Mouse (Mus musculus): ENCODE data around the gene Strn3. TPM values are rescaled to one million over a fixed set of nuclear protein-coding genes. Genes with fewer than 3 reads are reported as not detected.
"Not testable (repeated sequence)": the region's sequence is repeated elsewhere in the genome, so short reads cannot be mapped to it uniquely, and the experiment has no call there.

Gene Strn3
- total RNA-seq, 2 experiments from 2014 or later = 79.3 to 81.5 TPM

GRCm38 (mm10) chr12:51636260-51636659 lies 55.4 kb downstream of the Strn3 start:
- intact Hi-C loops (cut with DNase I) = no loop called here
- no peak for DNase-seq (ENCODE audit: extremely low spot score in 1 of 2, low spot score in 2 of 2)

- intact Hi-C loops (cut with DNase I) = no loop called here
- no peak for DNase-seq (ENCODE audit: extremely low spot score in 1 of 2, low spot score in 2 of 2)
Observed at GRCm38 (mm10) chr12:51633481-51633880, 58.2 kb downstream of the Strn3 start.

- no peak for DNase-seq (ENCODE audit: extremely low spot score in 1 of 2, low spot score in 2 of 2)
- intact Hi-C loops (cut with DNase I) = loop anchor here (5.0 kb wide), 1 partner anchor 221 kb away; no protein-coding TSS in a partner anchor
Observed at GRCm38 (mm10) chr12:51623366-51623694, 68.4 kb downstream of the Strn3 start.

- DNase-seq (ENCODE audit: extremely low spot score in 1 of 2, low spot score in 2 of 2) = no peak
- intact Hi-C loops (cut with DNase I) = loop anchor here (5.0 kb wide), 1 partner anchor 221 kb away; no protein-coding TSS in a partner anchor
Observed at GRCm38 (mm10) chr12:51622670-51623365, 68.9 kb downstream of the Strn3 start.

DNA sequence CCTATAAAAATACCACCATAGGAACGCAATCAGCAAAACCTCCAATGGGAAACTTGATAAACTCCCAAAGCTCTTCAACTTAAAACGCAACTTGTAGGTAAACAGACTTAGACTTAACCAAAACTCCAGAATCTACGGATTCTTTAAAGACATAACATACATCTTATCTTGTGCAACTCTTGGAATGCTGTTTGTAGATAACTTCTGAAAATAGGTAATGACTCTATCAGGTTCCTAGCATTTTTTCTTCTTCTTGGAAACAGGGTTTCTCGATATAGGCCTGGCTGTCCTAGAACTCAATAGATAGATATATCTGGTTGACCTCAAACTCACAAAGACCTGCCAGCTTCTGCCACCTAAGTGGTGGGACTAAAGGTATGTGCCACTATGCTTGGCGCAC lies 70.5 kb downstream of the Strn3 start:
- intact Hi-C loops (cut with DNase I) = loop anchor here (5.0 kb wide), 1 partner anchor 219 kb away; no protein-coding TSS in a partner anchor

GRCm38 (mm10) chr12:51620572-51620971 lies 71.1 kb downstream of the Strn3 start:
- intact Hi-C loops (cut with DNase I) = loop anchor here (5.0 kb wide), 1 partner anchor 218 kb away; no protein-coding TSS in a partner anchor
- no peak for DNase-seq (ENCODE audit: extremely low spot score in 1 of 2, low spot score in 2 of 2)

More for the DNA sequence above, 70.5 kb downstream of the Strn3 start:
- DNase-seq (ENCODE audit: extremely low spot score in 1 of 2, low spot score in 2 of 2) = no peak

- DNase-seq (ENCODE audit: extremely low spot score in 1 of 2, low spot score in 2 of 2) = no peak
Observed at GRCm38 (mm10) chr12:51612361-51612760, 79.3 kb downstream of the Strn3 start.

GRCm38 (mm10) chr12:51606138-51606537 lies 85.6 kb downstream of the Strn3 start:
- intact Hi-C loops (cut with DNase I) = no loop called here
- no peak for DNase-seq (ENCODE audit: extremely low spot score in 1 of 2, low spot score in 2 of 2)

More at GRCm38 (mm10) chr12:51612361-51612760, 79.3 kb downstream of the Strn3 start:
- intact Hi-C loops (cut with DNase I) = no loop called here

DNA sequence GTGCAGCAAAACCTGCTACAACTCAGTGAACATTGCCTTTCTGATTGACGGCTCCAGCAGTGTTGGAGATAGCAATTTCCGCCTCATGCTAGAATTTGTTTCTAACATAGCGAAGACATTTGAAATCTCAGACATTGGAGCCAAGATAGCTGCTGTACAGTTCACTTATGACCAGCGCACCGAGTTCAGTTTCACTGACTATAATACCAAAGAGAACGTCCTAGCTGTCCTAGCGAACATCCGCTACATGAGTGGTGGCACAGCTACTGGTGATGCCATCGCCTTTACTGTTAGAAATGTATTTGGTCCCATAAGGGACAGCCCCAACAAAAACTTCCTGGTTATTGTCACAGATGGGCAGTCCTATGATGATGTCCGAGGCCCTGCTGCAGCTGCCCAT lies 88.4 kb downstream of the Strn3 start:
- no peak for DNase-seq (ENCODE audit: extremely low spot score in 1 of 2, low spot score in 2 of 2)
- intact Hi-C loops (cut with DNase I) = no loop called here

DNA sequence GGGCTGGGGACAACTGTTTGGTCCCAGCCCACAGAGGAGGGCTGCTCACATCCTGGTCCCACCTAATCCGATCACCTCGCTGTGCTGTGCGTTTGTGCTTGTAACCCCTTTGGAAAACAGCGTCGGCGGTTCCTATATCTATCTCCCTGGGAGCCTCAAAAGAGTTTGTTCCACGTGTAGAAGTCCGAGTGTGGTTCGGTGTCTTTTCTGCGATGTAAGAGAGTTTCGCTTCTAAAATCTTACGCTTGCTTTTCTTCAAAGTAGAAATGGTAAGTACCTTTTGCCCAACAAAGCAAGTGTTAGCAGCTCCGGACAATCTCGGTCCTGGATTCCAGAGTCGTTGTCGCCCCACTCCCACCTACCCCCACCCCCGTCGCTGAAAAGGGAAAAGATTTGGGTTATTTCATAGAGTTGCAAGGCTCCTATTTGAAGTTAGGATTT lies 97.6 kb downstream of the Strn3 start:
- intact Hi-C loops (cut with DNase I) = no loop called here
- DNase-seq (ENCODE audit: extremely low spot score in 1 of 2, low spot score in 2 of 2) = no peak

DNA sequence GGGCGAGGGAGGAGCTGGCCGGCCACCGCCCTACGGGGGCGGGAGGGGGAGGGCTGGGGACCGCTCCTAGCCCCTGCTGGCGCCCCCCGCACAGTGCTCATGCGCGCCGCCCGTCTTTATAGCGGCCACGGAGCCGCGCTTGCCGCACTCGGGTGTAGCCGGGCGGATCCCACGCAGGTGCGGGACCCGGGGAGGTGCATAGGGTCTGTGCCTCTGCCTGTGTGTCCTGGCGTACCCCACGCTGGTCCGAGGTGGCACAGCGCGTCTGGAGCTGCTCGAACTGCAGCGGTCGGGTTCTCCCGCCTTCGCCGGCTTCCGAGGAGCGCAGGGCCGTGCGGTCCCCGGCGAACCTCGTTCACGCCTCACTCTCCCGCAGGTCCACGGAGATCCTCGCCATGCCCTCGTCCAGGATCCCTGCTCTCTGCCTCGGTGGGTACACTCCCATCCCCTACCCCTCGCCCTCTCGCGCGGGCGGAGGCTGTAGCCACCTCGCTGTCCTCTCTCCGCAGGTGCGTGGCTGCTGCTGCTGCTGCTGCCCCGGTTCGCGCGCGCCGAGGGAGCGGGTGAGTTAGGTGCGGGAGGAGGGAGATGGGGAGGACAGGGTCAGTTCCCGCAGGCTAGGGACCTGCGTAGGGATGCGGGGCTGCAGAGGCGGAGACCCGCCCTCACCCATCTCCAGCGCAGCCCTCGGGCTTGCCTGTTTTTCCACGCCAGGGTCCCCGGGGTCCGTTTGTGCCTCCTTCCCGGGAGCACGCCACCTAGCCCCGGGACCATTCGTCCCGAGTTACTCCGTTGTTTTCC lies 98.3 kb downstream of the Strn3 start, which contains the start of gene Coch:
Gene Coch (plus strand): TSS at position 113 of the 801 bp plus-strand sequence.
- DNase-seq (ENCODE audit: extremely low spot score in 1 of 2, low spot score in 2 of 2) = peak in 1 of 2 experiments; percentile 61
- intact Hi-C loops (cut with DNase I) = no loop called here

DNA sequence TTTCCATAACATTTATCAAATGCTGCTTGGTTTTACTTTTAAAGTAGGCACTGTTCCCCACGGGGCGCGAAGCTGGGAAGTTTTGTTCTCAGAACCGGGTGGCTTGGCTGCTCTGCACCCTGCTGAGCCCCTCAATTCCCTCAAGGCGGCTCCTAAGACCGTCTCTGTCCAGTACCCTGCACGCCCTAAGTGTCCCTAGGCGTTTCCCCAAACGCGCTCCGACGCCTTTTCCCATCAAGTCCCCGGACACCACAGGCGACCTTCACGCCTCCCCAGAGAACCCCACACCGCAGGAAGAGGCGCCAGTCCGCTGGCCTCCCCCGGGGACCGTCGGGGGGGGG lies 98.8 kb downstream of the Strn3 start:
- intact Hi-C loops (cut with DNase I) = no loop called here
- DNase-seq (ENCODE audit: extremely low spot score in 1 of 2, low spot score in 2 of 2) = no peak

DNA sequence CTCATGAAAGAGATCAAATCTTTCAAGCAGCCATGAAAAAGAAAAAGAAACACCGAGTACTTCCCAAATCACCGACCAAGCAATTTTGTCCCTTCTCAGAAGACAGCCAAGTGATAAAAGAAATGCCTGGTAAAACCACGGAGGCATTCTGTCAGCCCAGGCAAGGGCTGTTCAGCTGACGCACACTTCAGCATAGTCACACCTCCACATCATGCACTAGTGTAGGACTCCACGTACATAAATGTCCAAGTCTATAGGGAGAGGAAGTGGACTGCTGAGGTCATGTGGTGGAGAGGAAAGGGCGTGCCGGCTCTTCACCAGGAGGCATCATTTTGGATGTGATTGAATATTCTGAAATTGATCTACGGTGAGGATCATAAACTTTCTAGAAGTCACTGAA lies 99.8 kb downstream of the Strn3 start:
- intact Hi-C loops (cut with DNase I) = no loop called here
- no peak for DNase-seq (ENCODE audit: extremely low spot score in 1 of 2, low spot score in 2 of 2)

DNA sequence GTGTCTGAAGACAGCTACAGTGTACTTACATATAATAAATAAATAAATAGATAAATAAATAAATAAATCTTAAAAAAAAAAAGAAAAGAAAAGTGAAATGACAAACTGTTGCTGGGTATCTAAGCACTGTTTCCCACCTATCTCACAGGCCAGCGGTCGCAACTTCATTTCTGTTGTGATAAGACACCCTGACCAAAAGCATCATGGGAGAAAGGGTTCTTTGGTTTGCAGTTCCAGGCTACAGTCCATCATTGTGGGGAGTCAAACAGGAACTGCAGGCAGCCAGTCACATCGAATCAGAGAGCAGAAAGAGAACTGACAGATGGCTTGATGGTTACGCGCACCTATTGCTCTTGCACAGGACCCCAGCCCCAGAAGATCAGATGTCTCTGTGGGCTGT lies 102.4 kb downstream of the Strn3 start:
- intact Hi-C loops (cut with DNase I) = no loop called here
- DNase-seq (ENCODE audit: extremely low spot score in 1 of 2, low spot score in 2 of 2) = no peak

GRCm38 (mm10) chr12:51577816-51578215 lies 113.9 kb downstream of the Strn3 start:
- DNase-seq (ENCODE audit: extremely low spot score in 1 of 2, low spot score in 2 of 2); intact Hi-C loops (cut with DNase I): not testable (repeated sequence)

DNA sequence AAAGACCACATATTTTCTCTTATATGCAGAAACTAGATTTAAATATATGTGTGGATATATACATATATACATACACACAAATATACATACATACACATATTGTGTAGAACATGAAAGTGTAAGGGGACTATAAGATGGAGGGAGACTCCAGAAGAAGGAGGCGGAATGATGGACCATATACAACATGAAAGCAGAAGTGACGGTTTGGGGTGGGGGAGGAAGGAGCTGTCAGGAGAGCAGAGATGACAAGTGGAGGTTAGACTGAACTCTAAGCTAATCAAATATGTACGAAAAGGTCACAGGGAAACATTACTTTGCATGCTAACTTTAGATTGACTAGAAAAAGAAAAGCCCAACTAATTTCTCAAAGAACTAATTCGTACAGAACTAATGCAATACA lies 119.0 kb downstream of the Strn3 start:
- intact Hi-C loops (cut with DNase I) = no loop called here
- DNase-seq (ENCODE audit: extremely low spot score in 1 of 2, low spot score in 2 of 2) = no peak

DNA sequence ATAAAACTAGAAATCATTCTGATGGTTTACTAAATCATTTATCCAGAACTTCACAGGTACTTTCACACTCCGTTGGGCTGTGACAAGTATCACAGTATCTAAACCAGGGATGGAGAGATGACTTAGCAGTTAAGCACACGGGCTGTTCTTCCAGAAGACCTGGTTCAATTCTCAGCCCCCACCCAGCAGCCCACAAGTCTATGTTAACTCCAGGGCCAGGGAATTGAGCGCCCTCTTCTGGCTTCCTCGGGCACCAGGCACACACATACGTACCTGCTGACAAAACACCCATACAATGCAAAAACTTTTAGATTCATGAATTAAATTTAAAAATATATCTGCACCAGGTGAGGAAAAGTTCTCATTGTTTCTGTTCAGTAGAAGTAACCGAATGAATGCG lies 121.8 kb downstream of the Strn3 start:
- intact Hi-C loops (cut with DNase I) = no loop called here
- no peak for DNase-seq (ENCODE audit: extremely low spot score in 1 of 2, low spot score in 2 of 2)

DNA sequence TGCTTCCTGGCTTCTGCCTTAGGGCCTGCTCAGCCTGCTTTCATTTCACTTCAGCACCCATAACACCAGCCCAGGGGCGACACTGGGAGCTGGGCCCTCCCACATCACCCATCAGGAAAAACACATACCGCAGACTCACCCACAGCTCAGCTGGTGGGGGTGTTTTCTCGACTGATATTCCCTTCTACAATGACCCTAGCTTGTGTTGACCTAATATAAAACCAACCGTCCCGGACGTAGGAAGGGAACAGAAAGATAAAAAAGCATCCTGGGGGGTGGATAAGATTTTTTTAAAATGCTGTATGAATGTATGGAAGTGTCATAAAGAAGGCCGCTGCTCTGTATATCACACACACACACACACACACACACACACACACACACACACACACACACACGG lies 122.2 kb downstream of the Strn3 start:
- intact Hi-C loops (cut with DNase I) = no loop called here
- DNase-seq (ENCODE audit: extremely low spot score in 1 of 2, low spot score in 2 of 2) = no peak

DNA sequence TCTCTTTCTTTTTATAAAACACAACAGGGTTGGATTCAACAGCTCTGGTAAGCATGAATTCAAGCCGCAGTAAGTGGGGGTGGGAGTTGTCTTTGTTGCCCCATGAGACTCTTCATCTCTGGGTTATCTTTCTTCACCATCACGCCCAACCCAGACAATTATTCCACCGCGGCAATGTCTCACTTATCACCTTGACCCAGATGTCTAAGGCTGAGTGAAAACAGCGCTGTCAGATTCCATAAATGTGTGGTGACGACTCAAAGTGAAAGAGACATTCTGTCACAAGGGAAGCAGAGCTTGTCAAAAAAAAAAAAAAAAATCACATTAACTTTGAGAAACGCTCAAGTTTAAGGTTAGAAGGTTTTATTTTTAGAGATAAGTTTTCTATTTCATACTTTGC lies 124.5 kb downstream of the Strn3 start:
- no peak for DNase-seq (ENCODE audit: extremely low spot score in 1 of 2, low spot score in 2 of 2)
- intact Hi-C loops (cut with DNase I) = no loop called here

- no peak for DNase-seq (ENCODE audit: extremely low spot score in 1 of 2, low spot score in 2 of 2)
- intact Hi-C loops (cut with DNase I) = no loop called here
Observed at GRCm38 (mm10) chr12:51561416-51561815, 130.3 kb downstream of the Strn3 start.

Data from left cerebral cortex, postnatal 10 days (tissue).